Mouse (Mus musculus): ENCODE results near the gene Pde8b. TPM values are rescaled to one million over a fixed set of nuclear protein-coding genes. Genes with fewer than 3 reads are reported as not detected.

The Pde8b gene
- polyA plus RNA-seq, 1 experiment from 2014 or later = 1.4 TPM

DNA sequence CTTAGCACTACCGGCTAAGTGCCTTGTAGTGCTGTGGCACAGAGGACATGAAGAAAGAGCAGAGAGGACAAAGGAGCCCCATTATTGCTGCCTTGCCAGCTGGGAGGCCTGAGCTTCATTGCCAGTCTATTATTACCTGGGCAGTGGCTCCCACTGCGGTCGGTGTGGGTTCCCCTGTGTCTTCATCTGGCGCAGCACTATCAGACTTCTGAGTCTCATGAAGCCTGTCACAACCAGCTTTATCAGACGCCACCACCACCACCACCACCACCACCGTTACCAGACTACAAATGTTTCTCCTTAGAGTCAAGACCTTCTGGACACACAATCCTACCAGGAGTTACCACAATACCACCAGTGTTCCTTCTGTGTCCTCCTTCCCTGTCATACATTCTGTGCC is 171.6 kb downstream of the Pde8b start:
- H3K9me3 ChIP-seq (replicated peaks; ENCODE audit: control insufficient read depth, low read length) = no peaks in the 10 kb centered on the region
- H3K4me3 ChIP-seq (ENCODE audit: low read depth, low read length) = no peak overlapping the region
- ATAC-seq (replicated peaks; ENCODE audit: insufficient number of reproducible peaks, low FRiP score, low TSS enrichment, low read depth) (no peak), DNase-seq (ENCODE audit: low spot score) (no peak)
- H3K36me3 ChIP-seq (replicated peaks; ENCODE audit: control insufficient read depth, insufficient read depth, low read depth, low read length) = no peaks in the 10 kb centered on the region
- no peaks in the 10 kb centered on the region for H3K27me3 ChIP-seq (ENCODE audit: control insufficient read depth, insufficient read depth, low read length)
- WGBS = 56% methylated on average over 6 of the region's 6 CpGs
- no peak overlapping the region for H3K4me2 ChIP-seq (ENCODE audit: low read depth, low read length)
- no peak overlapping the region for H3K27ac ChIP-seq (replicated peaks; ENCODE audit: low read depth, low read length)
- H3K4me1 ChIP-seq (ENCODE audit: control insufficient read depth, insufficient read depth, low read length) = no peaks in the 10 kb centered on the region
- H3K9ac ChIP-seq (replicated peaks; ENCODE audit: low read length) = no peak overlapping the region

GRCm38 (mm10) chr13:95077688-95078087 is 172.4 kb downstream of the Pde8b start:
- no peak overlapping the region for H3K4me3 ChIP-seq (ENCODE audit: low read depth, low read length)
- H3K9ac ChIP-seq (replicated peaks; ENCODE audit: low read length) = no peak overlapping the region
- no peaks in the 10 kb centered on the region for H3K9me3 ChIP-seq (replicated peaks; ENCODE audit: control insufficient read depth, low read length)
- no peak for DNase-seq (ENCODE audit: low spot score)
- no peaks in the 10 kb centered on the region for H3K4me1 ChIP-seq (ENCODE audit: control insufficient read depth, insufficient read depth, low read length)
- H3K4me2 ChIP-seq (ENCODE audit: low read depth, low read length) = no peak overlapping the region
- no peaks in the 10 kb centered on the region for H3K36me3 ChIP-seq (replicated peaks; ENCODE audit: control insufficient read depth, insufficient read depth, low read depth, low read length)
- H3K27ac ChIP-seq (replicated peaks; ENCODE audit: low read depth, low read length) = no peak overlapping the region
- no peaks in the 10 kb centered on the region for H3K27me3 ChIP-seq (ENCODE audit: control insufficient read depth, insufficient read depth, low read length)
- 76% methylated on average over 3 of the region's 3 CpGs for WGBS
- ATAC-seq (replicated peaks; ENCODE audit: insufficient number of reproducible peaks, low FRiP score, low TSS enrichment, low read depth) = no peak

DNA sequence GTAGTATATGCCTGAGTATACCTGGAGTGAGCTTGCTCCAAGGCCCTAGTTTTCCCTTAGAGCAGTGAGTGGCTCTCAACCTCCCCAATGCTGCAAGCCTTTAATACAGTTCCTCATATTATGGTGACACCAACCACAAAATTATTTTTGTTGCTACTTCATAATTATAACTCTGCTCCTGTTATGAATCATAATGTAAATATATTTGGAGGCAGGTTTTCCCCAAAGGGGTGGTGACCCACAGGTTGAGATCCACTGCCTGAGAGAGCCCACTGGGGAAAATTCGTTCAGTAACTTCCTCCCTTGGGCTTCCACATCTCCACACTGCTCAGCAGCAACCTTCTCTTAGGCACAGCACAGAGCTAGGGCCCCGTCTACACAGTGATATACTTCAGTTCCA is 174.0 kb downstream of the Pde8b start:
- WGBS = 76% methylated on average over 2 of the region's 2 CpGs

GRCm38 (mm10) chr13:95073445-95074172 is 176.5 kb downstream of the Pde8b start:
- H3K36me3 ChIP-seq (replicated peaks; ENCODE audit: control insufficient read depth, insufficient read depth, low read depth, low read length) = no peaks in the 10 kb centered on the region
- H3K9ac ChIP-seq (replicated peaks; ENCODE audit: low read length) = no peak overlapping the region
- H3K27me3 ChIP-seq (ENCODE audit: control insufficient read depth, insufficient read depth, low read length) = no peaks in the 10 kb centered on the region
- H3K27ac ChIP-seq (replicated peaks; ENCODE audit: low read depth, low read length) = no peak overlapping the region
- no peaks in the 10 kb centered on the region for H3K4me1 ChIP-seq (ENCODE audit: control insufficient read depth, insufficient read depth, low read length)
- no peaks in the 10 kb centered on the region for H3K9me3 ChIP-seq (replicated peaks; ENCODE audit: control insufficient read depth, low read length)
- H3K4me3 ChIP-seq (ENCODE audit: low read depth, low read length) = no peak overlapping the region
- DNase-seq (ENCODE audit: low spot score) (no peak), ATAC-seq (replicated peaks; ENCODE audit: insufficient number of reproducible peaks, low FRiP score, low TSS enrichment, low read depth) (no peak)
- 73% methylated on average over 8 of the region's 8 CpGs for WGBS
- H3K4me2 ChIP-seq (ENCODE audit: low read depth, low read length) = no peak overlapping the region

More for the DNA sequence above, 174.0 kb downstream of the Pde8b start:
- Histone ChIP-seq H3K4me3 (ENCODE audit: low read depth, low read length) (no peak overlapping the region), H3K4me2 (ENCODE audit: low read depth, low read length) (no peak overlapping the region), H3K9me3 (replicated peaks; ENCODE audit: control insufficient read depth, low read length) (no peaks in the 10 kb centered on the region), H3K36me3 (replicated peaks; ENCODE audit: control insufficient read depth, insufficient read depth, low read depth, low read length) (no peaks in the 10 kb centered on the region), H3K27me3 (ENCODE audit: control insufficient read depth, insufficient read depth, low read length) (no peaks in the 10 kb centered on the region), H3K27ac (replicated peaks; ENCODE audit: low read depth, low read length) (no peak overlapping the region), H3K9ac (replicated peaks; ENCODE audit: low read length) (no peak overlapping the region), H3K4me1 (ENCODE audit: control insufficient read depth, insufficient read depth, low read length) (no peaks in the 10 kb centered on the region)
- ATAC-seq (replicated peaks; ENCODE audit: insufficient number of reproducible peaks, low FRiP score, low TSS enrichment, low read depth) (no peak), DNase-seq (ENCODE audit: low spot score) (no peak)

GRCm38 (mm10) chr13:95070268-95070667 is 179.9 kb downstream of the Pde8b start:
- no peaks in the 10 kb centered on the region for H3K36me3 ChIP-seq (replicated peaks; ENCODE audit: control insufficient read depth, insufficient read depth, low read depth, low read length)
- DNase-seq (ENCODE audit: low spot score) = no peak

DNA sequence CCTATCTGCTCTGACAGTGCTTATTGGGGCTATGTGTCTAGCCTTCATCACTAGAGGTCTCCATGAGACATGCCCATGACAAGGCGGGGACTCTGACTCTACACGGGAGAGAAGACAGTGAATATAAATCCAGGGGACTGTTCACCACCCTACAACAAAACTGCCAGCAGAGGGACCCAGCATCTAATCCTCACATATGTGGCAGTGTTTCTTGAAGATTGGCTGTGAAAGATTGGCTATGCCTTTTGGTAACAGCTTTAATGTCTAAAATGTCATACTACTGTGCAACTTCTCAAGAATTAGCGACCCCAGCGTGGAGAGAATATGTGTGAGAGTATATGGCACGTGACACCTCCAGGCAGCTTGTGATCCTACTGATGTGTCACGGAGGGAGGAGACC is 182.3 kb downstream of the Pde8b start:
- Histone ChIP-seq H3K4me2 (ENCODE audit: low read depth, low read length) (no peak overlapping the region), H3K9ac (replicated peaks; ENCODE audit: low read length) (no peak overlapping the region), H3K9me3 (replicated peaks; ENCODE audit: control insufficient read depth, low read length) (no peaks in the 10 kb centered on the region), H3K27ac (replicated peaks; ENCODE audit: low read depth, low read length) (no peak overlapping the region), H3K36me3 (replicated peaks; ENCODE audit: control insufficient read depth, insufficient read depth, low read depth, low read length) (no peaks in the 10 kb centered on the region), H3K27me3 (ENCODE audit: control insufficient read depth, insufficient read depth, low read length) (no peaks in the 10 kb centered on the region), H3K4me1 (ENCODE audit: control insufficient read depth, insufficient read depth, low read length) (no peaks in the 10 kb centered on the region), H3K4me3 (ENCODE audit: low read depth, low read length) (no peak overlapping the region)
- peak; percentile 40 for DNase-seq (ENCODE audit: low spot score)
- 71% methylated on average over 6 of the region's 6 CpGs for WGBS
- no peak for ATAC-seq (replicated peaks; ENCODE audit: insufficient number of reproducible peaks, low FRiP score, low TSS enrichment, low read depth)

More at GRCm38 (mm10) chr13:95070268-95070667, 179.9 kb downstream of the Pde8b start:
- Histone ChIP-seq H3K4me3 (ENCODE audit: low read depth, low read length) (no peak overlapping the region), H3K4me1 (ENCODE audit: control insufficient read depth, insufficient read depth, low read length) (no peaks in the 10 kb centered on the region), H3K4me2 (ENCODE audit: low read depth, low read length) (no peak overlapping the region), H3K27ac (replicated peaks; ENCODE audit: low read depth, low read length) (no peak overlapping the region), H3K9ac (replicated peaks; ENCODE audit: low read length) (no peak overlapping the region), H3K27me3 (ENCODE audit: control insufficient read depth, insufficient read depth, low read length) (no peaks in the 10 kb centered on the region), H3K9me3 (replicated peaks; ENCODE audit: control insufficient read depth, low read length) (no peaks in the 10 kb centered on the region)
- ATAC-seq (replicated peaks; ENCODE audit: insufficient number of reproducible peaks, low FRiP score, low TSS enrichment, low read depth) = no peak

- Histone ChIP-seq H3K9ac (replicated peaks; ENCODE audit: low read length) (no peak overlapping the region), H3K4me2 (ENCODE audit: low read depth, low read length) (no peak overlapping the region), H3K27ac (replicated peaks; ENCODE audit: low read depth, low read length) (no peak overlapping the region), H3K4me3 (ENCODE audit: low read depth, low read length) (no peak overlapping the region), H3K4me1 (ENCODE audit: control insufficient read depth, insufficient read depth, low read length) (no peaks in the 10 kb centered on the region), H3K27me3 (ENCODE audit: control insufficient read depth, insufficient read depth, low read length) (no peaks in the 10 kb centered on the region), H3K36me3 (replicated peaks; ENCODE audit: control insufficient read depth, insufficient read depth, low read depth, low read length) (no peaks in the 10 kb centered on the region), H3K9me3 (replicated peaks; ENCODE audit: control insufficient read depth, low read length) (no peaks in the 10 kb centered on the region)
- WGBS = 69% methylated on average over 4 of the region's 4 CpGs
- DNase-seq (ENCODE audit: low spot score) (no peak), ATAC-seq (replicated peaks; ENCODE audit: insufficient number of reproducible peaks, low FRiP score, low TSS enrichment, low read depth) (no peak)
Observed at GRCm38 (mm10) chr13:95063390-95064017, 186.6 kb downstream of the Pde8b start.

GRCm38 (mm10) chr13:95058885-95059284 is 191.3 kb downstream of the Pde8b start:
- H3K36me3 ChIP-seq (replicated peaks; ENCODE audit: control insufficient read depth, insufficient read depth, low read depth, low read length) = no peaks in the 10 kb centered on the region

More at GRCm38 (mm10) chr13:95058885-95059284, 191.3 kb downstream of the Pde8b start:
- H3K9ac ChIP-seq (replicated peaks; ENCODE audit: low read length) = no peak overlapping the region
- no peak for ATAC-seq (replicated peaks; ENCODE audit: insufficient number of reproducible peaks, low FRiP score, low TSS enrichment, low read depth)
- H3K4me2 ChIP-seq (ENCODE audit: low read depth, low read length) = no peak overlapping the region
- H3K9me3 ChIP-seq (replicated peaks; ENCODE audit: control insufficient read depth, low read length) = no peaks in the 10 kb centered on the region
- 74% methylated on average over 4 of the region's 4 CpGs for WGBS
- no peak overlapping the region for H3K4me3 ChIP-seq (ENCODE audit: low read depth, low read length)
- H3K27ac ChIP-seq (replicated peaks; ENCODE audit: low read depth, low read length) = no peak overlapping the region
- no peak for DNase-seq (ENCODE audit: low spot score)
- H3K27me3 ChIP-seq (ENCODE audit: control insufficient read depth, insufficient read depth, low read length) = no peaks in the 10 kb centered on the region
- no peaks in the 10 kb centered on the region; the same call in 1 of the 2 replicates for H3K4me1 ChIP-seq (ENCODE audit: control insufficient read depth, insufficient read depth, low read length)

Measured in embryonic facial prominence, embryonic 11.5 days (tissue).